Mouse (Mus musculus): ENCODE measurements around the gene Dclre1c.

DNA sequence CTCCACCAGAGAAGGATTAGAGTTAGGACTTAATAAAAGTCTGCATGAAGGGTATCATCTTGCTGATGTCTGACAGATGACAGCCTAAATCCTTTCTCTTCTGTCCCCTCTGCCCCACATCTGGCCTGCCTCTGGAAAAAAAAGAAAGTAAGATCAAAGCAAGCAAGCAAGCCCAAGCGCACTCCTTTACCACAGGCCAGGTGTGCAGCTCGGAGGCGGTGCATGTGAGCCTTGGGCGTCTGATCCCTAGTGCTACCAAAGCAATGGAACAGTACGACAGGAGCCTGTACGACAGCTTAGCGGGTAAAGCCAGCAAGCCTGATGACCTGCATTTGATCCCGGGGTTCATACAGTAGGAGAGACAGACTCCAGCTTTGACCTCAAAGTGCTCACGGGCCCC lies 7.0 kb downstream of the Dclre1c start:
- TF ChIP-seq CTCF (conservative IDR thresholded peaks at IDR 0.05; ENCODE audit: low read length) (no peak), NANOG (IDR thresholded peaks at IDR 0.05; ENCODE audit: borderline replicate concordance, low read length) (no peak)
